Mouse (Mus musculus) liver, embryonic 16.5 days (tissue): Measurements from ENCODE around the gene Tmem63c. TPM values are rescaled to one million over a fixed set of nuclear protein-coding genes. Genes with fewer than 3 reads are reported as not detected.

ENCODE experiments used
- ATAC-seq: fragments of 200-750 bp; cut with Nextera tagmentation; 2 replicates; pipeline ENCODE4 v1.8.0; 2017; ENCODE audit warnings: low read depth, mild to moderate bottlenecking, moderate number of reproducible peaks, moderate library complexity
- H3K27ac ChIP-seq: fragments of 300-500 bp; sonication (generic); 2 replicates; pipeline ENCODE4 v1.5.1; 2014; ENCODE audit warnings: mild to moderate bottlenecking, low read length
- H3K27me3 ChIP-seq: fragments of 300-500 bp; sonication (generic); 2 replicates; pipeline ENCODE4 v1.6.1; 2014; ENCODE audit warnings: low read depth, low read length, mixed read lengths; ENCODE audit not compliant: control insufficient read depth, insufficient read depth
- H3K36me3 ChIP-seq: fragments of 300-500 bp; sonication (generic); 2 replicates; pipeline ENCODE4 v1.6.1; 2014; ENCODE audit warnings: mild to moderate bottlenecking; ENCODE audit not compliant: control insufficient read depth, insufficient read depth
- H3K4me1 ChIP-seq: fragments of 300-500 bp; sonication (generic); 2 replicates; pipeline ENCODE4 v1.6.1; 2014; ENCODE audit warnings: low read depth, low read length, mixed read lengths; ENCODE audit not compliant: control insufficient read depth
- H3K4me2 ChIP-seq: fragments of 300-500 bp; sonication (generic); 2 replicates; pipeline ENCODE4 v1.6.1; 2014; ENCODE audit warnings: low read depth, low read length, mixed read lengths
- H3K4me3 ChIP-seq: fragments of 300-500 bp; sonication (generic); 2 replicates; pipeline ENCODE4 v1.5.1; 2014; ENCODE audit warnings: low read depth, mild to moderate bottlenecking, low read length
- H3K9ac ChIP-seq: fragments of 300-500 bp; sonication (generic); 2 replicates; pipeline ENCODE4 v1.6.1; 2014; ENCODE audit warnings: low read depth, low read length
- H3K9me3 ChIP-seq: fragments of 300-500 bp; sonication (generic); replicated peaks from 2 replicates; pipeline ENCODE4 v1.6.1; 2016; ENCODE audit warnings: low read length; ENCODE audit not compliant: control insufficient read depth
- WGBS: fragments of 180-500 bp; shearing (Covaris S2); extraction: QIAGEN DNeasy Blood & Tissue Kit; methylation state at CpG from one replicate; pipeline ENCODE4 v1.1.7; 2014; ENCODE audit not compliant: insufficient replicate concordance; 5-methylcytosine and 5-hydroxymethylcytosine counted together
- polyA plus RNA-seq: library from polyadenylated mRNA; unstranded; fragments of >200 nt; fragmentation: Nextera tagmentation; extraction: Ambion mirVana; gene quantifications from 2 replicates; pipeline ENCODE4 v1.2.1, GENCODE M21; 2015

Gene Tmem63c
- polyA plus RNA-seq, 1 experiment from 2014 or later: not detected

DNA sequence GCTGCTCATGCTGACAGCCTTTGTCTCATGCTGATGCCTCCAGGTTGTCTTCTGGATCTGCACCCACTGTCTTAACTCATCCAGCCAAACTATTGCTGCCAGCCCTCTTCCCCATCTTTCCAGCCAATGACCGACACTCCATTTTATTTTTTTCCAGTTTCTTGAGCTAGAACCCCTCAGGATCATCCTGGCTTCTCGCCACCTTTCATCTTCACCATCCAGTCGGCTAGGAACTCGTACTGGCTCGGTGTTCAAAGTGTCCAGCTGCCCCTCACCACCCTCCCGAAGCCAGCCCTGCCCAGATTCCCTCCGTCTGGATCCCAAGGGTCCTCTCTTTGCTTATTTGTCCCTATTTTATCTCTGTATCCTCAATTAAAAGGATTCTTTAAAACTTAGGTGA, 33.7 kb downstream of the Tmem63c start:
- WGBS: 46% methylated on average over 7 of the region's 7 CpGs
- Histone ChIP-seq H3K4me1 (no peaks in the 10 kb centered on the region), H3K27me3 (no peaks in the 10 kb centered on the region), H3K36me3 (no peaks in the 10 kb centered on the region), H3K9ac (no peak overlapping the region), H3K27ac (no peak overlapping the region), H3K4me2 (no peak overlapping the region), H3K9me3 (no peaks in the 10 kb centered on the region), H3K4me3 (no peak overlapping the region)
- ATAC-seq: no peak

DNA sequence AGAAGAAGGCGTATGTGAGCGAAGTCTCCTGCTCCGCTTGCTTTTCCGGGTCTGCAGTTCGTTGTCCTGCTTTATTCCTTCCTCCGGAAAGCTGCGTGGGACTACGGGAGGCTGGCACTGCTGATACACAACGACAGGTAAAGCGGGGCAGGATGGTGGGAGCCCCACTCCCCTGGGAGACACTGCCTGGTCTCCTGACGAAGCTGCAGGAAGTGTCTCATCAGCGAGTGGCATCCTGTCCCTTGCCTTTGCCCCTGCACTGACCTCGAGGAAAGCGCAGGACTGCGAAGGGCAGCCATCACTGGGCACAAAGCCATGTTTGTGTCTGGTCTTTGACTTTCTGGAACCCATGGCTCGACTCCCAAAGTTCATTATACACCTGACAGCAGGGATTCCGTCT, 35.9 kb downstream of the Tmem63c start:
- Histone ChIP-seq H3K4me3 (no peak overlapping the region), H3K4me2 (no peak overlapping the region), H3K27ac (no peak overlapping the region), H3K9ac (no peak overlapping the region), H3K9me3 (no peaks in the 10 kb centered on the region), H3K36me3 (no peaks in the 10 kb centered on the region), H3K4me1 (no peaks in the 10 kb centered on the region), H3K27me3 (no peaks in the 10 kb centered on the region)
- no peak for ATAC-seq
- 53% methylated on average over 17 of the region's 17 CpGs for WGBS

DNA sequence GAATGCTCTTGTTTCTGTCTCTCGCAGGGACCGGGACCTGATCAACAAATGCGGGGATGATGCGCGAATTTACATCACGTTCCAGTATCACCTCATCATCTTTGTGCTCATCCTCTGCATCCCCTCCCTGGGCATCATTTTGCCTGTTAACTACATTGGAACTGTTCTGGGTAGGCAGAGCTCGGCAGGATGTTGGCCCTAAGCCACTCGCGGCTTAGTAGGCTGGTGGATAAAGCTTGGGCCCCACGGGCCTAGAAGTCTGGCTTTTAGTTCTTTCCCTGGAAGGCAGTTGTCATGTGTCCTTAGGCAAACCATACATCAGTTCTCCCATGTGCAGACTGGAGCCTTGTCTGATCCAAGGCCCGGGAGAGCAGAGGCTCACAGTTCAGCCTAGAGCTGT, 44.3 kb downstream of the Tmem63c start:
- Histone ChIP-seq H3K9ac (no peak overlapping the region), H3K4me3 (no peak overlapping the region), H3K27ac (no peak overlapping the region), H3K4me1 (no peaks in the 10 kb centered on the region), H3K9me3 (no peaks in the 10 kb centered on the region), H3K27me3 (no peaks in the 10 kb centered on the region), H3K36me3 (no peaks in the 10 kb centered on the region), H3K4me2 (no peak overlapping the region)
- ATAC-seq: no peak
- WGBS: 74% methylated on average over 11 of the region's 11 CpGs

DNA sequence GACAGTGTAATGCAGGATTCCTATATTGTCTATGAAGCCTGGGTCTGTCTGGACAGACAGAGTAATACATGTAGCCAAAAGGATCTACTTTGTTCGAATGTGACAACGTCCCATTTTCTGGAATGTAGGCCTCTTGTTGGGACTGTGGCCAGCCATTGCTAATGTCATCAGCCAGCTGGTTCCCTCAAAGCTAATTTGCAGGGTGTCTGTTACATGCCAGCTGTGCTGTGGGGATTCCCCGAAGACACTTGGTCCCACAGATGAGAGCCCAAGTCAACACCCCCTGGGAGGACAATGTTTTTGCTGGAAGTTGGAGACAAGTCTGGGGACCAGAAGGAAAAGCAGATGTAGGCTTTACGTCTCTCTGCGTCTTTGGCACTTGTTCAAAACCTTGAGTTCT, 45.3 kb downstream of the Tmem63c start:
- no peaks in the 10 kb centered on the region for H3K4me1 ChIP-seq
- no peaks in the 10 kb centered on the region for H3K27me3 ChIP-seq
- H3K36me3 ChIP-seq: no peaks in the 10 kb centered on the region
- no peaks in the 10 kb centered on the region for H3K9me3 ChIP-seq
- H3K4me2 ChIP-seq: no peak overlapping the region
- 61% methylated on average over 5 of the region's 5 CpGs for WGBS
- ATAC-seq: no peak
- no peak overlapping the region for H3K9ac ChIP-seq
- no peak overlapping the region for H3K27ac ChIP-seq
- no peak overlapping the region for H3K4me3 ChIP-seq

DNA sequence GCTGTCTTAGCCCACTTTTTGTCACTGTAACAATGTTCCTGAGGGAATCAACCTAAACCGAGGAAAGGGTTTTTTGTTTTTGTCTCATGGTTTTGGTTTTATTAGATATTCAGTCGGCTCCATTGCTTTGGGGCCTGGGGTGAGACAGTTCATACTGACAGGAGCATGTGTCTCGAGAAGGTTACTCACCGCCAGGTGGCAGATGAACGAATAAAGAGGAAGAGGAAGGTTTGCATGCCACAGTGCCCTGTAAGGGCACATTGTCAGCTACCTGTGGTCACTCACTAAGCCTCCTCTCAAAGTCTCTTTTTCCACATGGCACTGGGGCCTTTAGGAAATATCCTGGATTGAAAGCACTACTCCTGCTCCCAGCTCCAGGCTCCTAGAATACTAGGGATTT, 49.4 kb downstream of the Tmem63c start:
- no peak for ATAC-seq
- no peaks in the 10 kb centered on the region for H3K4me1 ChIP-seq
- WGBS: 38% methylated on average over 5 of the region's 5 CpGs
- no peaks in the 10 kb centered on the region for H3K9me3 ChIP-seq
- H3K4me3 ChIP-seq: no peak overlapping the region
- H3K9ac ChIP-seq: no peak overlapping the region
- H3K27ac ChIP-seq: no peak overlapping the region
- no peak overlapping the region for H3K4me2 ChIP-seq
- no peaks in the 10 kb centered on the region for H3K36me3 ChIP-seq
- H3K27me3 ChIP-seq: no peaks in the 10 kb centered on the region

DNA sequence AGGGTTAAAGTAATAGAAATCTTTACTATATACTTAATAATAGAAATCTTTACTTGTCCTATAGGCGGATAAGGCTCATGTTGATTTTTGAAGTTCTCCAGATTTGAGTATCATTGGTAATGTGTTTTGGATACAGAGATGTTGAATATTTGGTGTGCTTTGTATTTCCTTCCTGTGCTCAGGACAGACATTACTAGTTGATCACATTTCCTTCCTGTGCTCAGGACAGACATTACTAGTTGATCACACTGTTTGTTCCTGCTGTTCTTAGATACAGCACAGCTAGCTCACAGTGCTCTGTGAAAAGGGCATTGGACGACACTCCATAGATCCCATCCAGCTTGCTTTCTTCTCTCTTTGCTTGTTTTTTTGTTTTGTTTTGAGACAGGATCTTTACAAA, 55.5 kb downstream of the Tmem63c start:
- Histone ChIP-seq H3K27me3 (no peaks in the 10 kb centered on the region), H3K9me3 (no peaks in the 10 kb centered on the region), H3K4me1 (no peaks in the 10 kb centered on the region), H3K4me2 (no peak overlapping the region), H3K27ac (no peak overlapping the region), H3K36me3 (no peaks in the 10 kb centered on the region), H3K4me3 (no peak overlapping the region), H3K9ac (no peak overlapping the region)
- 54% methylated on average over 2 of the region's 2 CpGs for WGBS
- no peak for ATAC-seq

DNA sequence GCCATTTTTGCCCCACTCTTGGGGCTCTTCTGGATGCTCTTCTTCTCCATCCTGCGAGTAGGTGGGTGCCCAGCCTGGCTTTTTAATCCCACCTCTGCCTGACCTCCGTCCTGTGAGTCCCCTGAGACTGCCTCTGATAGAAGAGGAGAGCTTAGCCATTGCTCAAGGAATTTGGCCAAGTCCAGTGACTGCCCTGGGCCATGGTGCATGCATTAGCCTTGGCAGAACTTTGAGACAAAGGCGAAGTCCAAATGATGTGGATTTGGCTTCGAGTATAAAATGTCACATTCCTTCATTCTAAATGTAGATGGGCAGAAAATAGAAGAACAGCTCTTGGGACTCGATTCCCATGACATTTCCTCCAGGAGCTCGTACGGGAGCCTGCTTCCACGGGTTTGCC, 61.7 kb downstream of the Tmem63c start:
- no peaks in the 10 kb centered on the region for H3K9me3 ChIP-seq
- H3K27me3 ChIP-seq: no peaks in the 10 kb centered on the region
- H3K4me2 ChIP-seq: no peak overlapping the region
- H3K9ac ChIP-seq: no peak overlapping the region
- no peak overlapping the region for H3K4me3 ChIP-seq
- WGBS: 55% methylated on average over 8 of the region's 8 CpGs
- no peak overlapping the region for H3K27ac ChIP-seq
- no peaks in the 10 kb centered on the region for H3K4me1 ChIP-seq
- no peaks in the 10 kb centered on the region for H3K36me3 ChIP-seq
- no peak for ATAC-seq

DNA sequence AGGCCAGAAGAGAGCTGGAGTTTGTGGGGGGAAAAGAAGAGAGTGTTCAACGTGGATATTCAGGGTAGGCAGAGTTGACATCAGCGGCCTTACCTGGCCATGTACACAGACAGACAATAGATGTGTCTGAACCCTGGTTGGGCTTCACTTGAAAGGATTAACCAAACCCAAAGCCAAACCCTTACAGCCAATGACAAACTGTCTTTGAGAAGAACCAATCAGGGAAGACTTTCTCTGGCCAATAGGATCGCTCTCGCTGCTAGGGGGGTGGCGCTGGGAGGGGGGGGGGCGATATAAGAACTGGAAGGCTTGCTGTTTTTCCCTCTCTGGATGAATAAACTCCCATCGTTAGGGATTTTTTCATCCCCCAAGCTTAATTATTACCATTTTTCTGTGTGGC, 66.1 kb downstream of the Tmem63c start:
- Histone ChIP-seq H3K9me3 (no peaks in the 10 kb centered on the region), H3K27ac (no peak overlapping the region), H3K4me2 (no peak overlapping the region), H3K27me3 (no peaks in the 10 kb centered on the region), H3K36me3 (no peaks in the 10 kb centered on the region), H3K4me3 (no peak overlapping the region), H3K4me1 (no peaks in the 10 kb centered on the region), H3K9ac (no peak overlapping the region)
- 58% methylated on average over 7 of the region's 7 CpGs for WGBS
- ATAC-seq: no peak

DNA sequence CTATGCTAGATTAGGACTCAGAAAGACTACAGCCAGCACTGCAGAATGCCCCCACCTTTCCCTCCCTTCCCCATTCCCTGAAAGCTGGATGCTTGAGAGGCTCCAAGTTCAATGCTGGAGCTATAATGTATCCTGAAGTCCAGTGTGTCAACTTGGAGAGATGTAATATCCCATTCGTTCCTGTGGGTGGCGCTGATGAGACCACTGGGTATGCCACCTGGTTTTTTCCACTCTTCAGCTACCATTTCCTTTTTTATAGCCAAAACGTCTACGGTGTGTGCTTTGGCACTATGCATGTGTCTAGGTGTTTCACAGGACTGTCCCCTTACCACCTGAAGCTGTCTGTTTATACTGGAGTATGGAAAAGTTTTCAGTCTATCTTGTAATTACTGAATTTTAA, 67.2 kb downstream of the Tmem63c start:
- Histone ChIP-seq H3K4me1 (no peaks in the 10 kb centered on the region), H3K9me3 (no peaks in the 10 kb centered on the region), H3K36me3 (no peaks in the 10 kb centered on the region), H3K4me3 (no peak overlapping the region), H3K27me3 (no peaks in the 10 kb centered on the region), H3K9ac (no peak overlapping the region), H3K4me2 (no peak overlapping the region), H3K27ac (no peak overlapping the region)
- ATAC-seq: no peak
- 23% methylated on average over 4 of the region's 4 CpGs for WGBS

DNA sequence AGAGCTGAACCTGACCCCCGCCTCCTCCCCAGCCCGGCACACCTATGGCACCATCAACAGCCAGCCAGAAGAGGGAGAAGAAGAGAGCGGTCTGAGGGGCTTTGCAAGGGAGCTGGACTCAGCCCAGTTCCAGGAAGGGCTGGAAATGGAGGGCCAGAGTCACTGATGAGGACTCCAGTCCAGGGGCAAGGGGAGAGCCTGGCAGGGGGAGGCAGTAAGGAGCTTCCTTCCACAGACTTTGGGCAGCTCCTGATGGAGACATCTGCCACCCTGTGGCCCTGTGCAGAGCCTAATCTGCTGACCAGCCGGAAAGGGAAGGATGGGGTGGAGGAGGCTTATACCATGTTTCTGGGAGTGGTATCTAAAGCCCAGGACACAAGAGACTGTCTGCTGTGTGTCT, 68.1 kb downstream of the Tmem63c start:
- H3K9me3 ChIP-seq: no peaks in the 10 kb centered on the region
- no peak for ATAC-seq
- no peak overlapping the region for H3K27ac ChIP-seq
- no peak overlapping the region for H3K4me2 ChIP-seq
- no peak overlapping the region for H3K4me3 ChIP-seq
- H3K4me1 ChIP-seq: no peaks in the 10 kb centered on the region
- H3K9ac ChIP-seq: no peak overlapping the region
- no peaks in the 10 kb centered on the region for H3K27me3 ChIP-seq
- 61% methylated on average over 4 of the region's 4 CpGs for WGBS
- no peaks in the 10 kb centered on the region for H3K36me3 ChIP-seq
